Mouse (Mus musculus) hindbrain, embryonic 10.5 days (tissue): Measurements from ENCODE around the gene Adgrd1. TPM values are rescaled to one million over a fixed set of nuclear protein-coding genes. Genes with fewer than 3 reads are reported as not detected.

Experiments used
- polyA plus RNA-seq: library from polyadenylated mRNA; unstranded; fragments of >200 nt; fragmentation: Nextera tagmentation; extraction: Ambion mirVana; gene quantifications from 2 replicates; pipeline ENCODE4 v1.2.1, GENCODE M21; 2016

Gene Adgrd1
- polyA plus RNA-seq, 1 experiment from 2014 or later, result 0.13 TPM

Other genes with a start within 250 kb of the Adgrd1 start
- gene Rimbp2, start 143.3 kb upstream of the Adgrd1 start, polyA plus RNA-seq, result 0.98 and 1.3 TPM in 2 replicates
- 25.9 and 26.7 TPM in 2 replicates for gene Stx2, start 88.2 kb upstream of the Adgrd1 start, polyA plus RNA-seq
- 886 and 980 TPM in 2 replicates for gene Ran, start 76.7 kb upstream of the Adgrd1 start, polyA plus RNA-seq